Mouse (Mus musculus) E14TG2a.4 (cell line): ENCODE results near the gene Tmem82.
"Not testable (repeated sequence)": the region's sequence is repeated elsewhere in the genome, so short reads cannot be mapped to it uniquely, and the experiment has no call there.

Source experiments
- H3K27me3 ChIP-seq: 2 replicates; pipeline ENCODE4 v1.6.1; 2014; ENCODE audit warnings: low read length, control low read depth; ENCODE audit not compliant: insufficient read depth
- H3K36me3 ChIP-seq: 2 replicates; pipeline ENCODE4 v1.6.1; 2014; ENCODE audit warnings: low read length, control low read depth; ENCODE audit not compliant: insufficient read depth
- H3K4me1 ChIP-seq: replicated peaks from 2 replicates; pipeline ENCODE4 v1.6.1; 2014; ENCODE audit warnings: low read depth, low read length, control low read depth
- H3K4me3 ChIP-seq: replicated peaks from 2 replicates; pipeline ENCODE4 v1.5.1; 2014; ENCODE audit warnings: mild to moderate bottlenecking, low read length
- H3K9me3 ChIP-seq: 2 replicates; pipeline ENCODE4 v1.6.1; 2014; ENCODE audit warnings: low read length, control low read depth
- CTCF ChIP-seq: conservative IDR thresholded peaks from 2 replicates; pipeline ENCODE4 v1.5.1; 2014; ENCODE audit warnings: low read length
- NANOG ChIP-seq: IDR thresholded peaks from 2 replicates; pipeline ENCODE4 v1.6.1; 2014; ENCODE audit warnings: borderline replicate concordance, low read length, mixed read lengths
- POU5F1 ChIP-seq: IDR thresholded peaks from 2 replicates; pipeline ENCODE4 v1.6.1; 2014; ENCODE audit warnings: low read length, borderline replicate concordance

The Tmem82 gene

DNA sequence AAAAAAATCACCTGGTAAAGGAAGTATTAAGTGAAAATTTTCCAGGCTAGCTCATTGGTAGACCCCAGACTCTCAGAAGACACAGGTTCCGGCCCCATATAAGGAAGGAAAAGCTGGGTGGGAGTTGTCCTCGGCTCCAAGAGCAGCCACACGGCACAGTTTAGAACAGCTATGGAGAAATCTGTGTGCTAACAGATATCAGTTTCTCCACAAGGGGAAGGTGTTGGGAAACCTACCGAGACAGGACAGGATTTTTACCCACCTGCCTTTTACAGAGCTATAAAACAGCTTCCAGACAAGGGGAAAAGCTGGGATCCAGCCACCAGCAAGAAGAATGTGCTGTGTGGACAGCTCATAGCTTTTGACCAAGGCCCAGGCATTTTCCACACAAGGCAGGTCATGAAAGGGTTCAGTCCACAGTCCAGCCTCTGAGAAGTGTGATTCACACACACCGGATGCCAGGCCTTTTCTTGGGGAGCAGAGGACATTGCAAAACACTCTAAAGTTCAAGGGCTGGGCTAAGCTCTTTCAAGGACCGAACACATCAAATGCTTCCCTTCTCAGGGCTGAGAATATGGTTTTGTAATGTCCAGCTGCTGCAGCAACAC, 45.0 kb downstream of the Tmem82 start:
- Histone ChIP-seq H3K9me3 (no peaks in the 10 kb centered on the region), H3K36me3 (peaks cover 20% of the 10 kb centered on the region), H3K4me1 (peaks cover 83% of the 10 kb centered on the region), H3K27me3 (no peaks in the 10 kb centered on the region), H3K4me3 (peak overlapping the region; percentile 75)
- TF ChIP-seq CTCF (no peak), POU5F1 (no peak), NANOG (no peak)

DNA sequence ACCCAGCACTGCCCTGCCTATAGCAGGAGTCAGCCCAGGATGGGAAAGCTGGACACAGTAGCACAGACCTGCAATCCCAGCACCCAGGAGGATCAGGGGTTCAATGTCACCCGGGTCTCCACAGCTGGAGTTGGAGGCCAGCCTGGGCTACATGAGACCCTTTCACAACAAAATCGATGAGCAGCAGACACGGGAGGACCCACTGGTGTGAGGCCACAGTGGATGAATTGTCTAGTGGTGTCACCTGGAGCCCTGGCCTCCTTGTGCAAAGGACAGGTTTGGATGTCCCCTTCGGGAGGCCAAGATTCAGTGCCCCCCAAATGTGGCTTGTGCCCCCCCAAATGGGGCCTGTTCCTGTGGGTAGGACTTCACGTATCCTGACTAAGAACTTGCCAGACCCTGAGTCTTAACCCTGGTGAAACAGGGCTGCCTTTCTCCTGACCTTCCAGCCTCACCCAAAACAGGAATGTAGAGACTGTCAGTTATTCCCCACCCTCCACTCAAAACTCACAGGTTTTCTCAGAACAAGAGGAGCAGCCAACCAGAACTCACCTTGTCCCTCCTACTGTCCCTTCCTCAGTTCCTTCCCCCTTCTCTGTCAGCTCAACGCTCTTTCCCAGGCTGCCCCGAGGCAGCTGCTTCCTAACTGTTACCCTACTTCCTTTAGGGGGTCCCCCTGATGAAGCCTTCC, 45.6 kb downstream of the Tmem82 start:
- TF ChIP-seq POU5F1, result no peak
- TF ChIP-seq CTCF, result no peak
- no peak for TF ChIP-seq NANOG
- no peaks in the 10 kb centered on the region for H3K9me3 ChIP-seq
- H3K4me1 ChIP-seq, result peaks cover 86% of the 10 kb centered on the region
- peak overlapping the region; percentile 75 for H3K4me3 ChIP-seq
- peaks cover 19% of the 10 kb centered on the region for H3K36me3 ChIP-seq
- H3K27me3 ChIP-seq, result no peaks in the 10 kb centered on the region

DNA sequence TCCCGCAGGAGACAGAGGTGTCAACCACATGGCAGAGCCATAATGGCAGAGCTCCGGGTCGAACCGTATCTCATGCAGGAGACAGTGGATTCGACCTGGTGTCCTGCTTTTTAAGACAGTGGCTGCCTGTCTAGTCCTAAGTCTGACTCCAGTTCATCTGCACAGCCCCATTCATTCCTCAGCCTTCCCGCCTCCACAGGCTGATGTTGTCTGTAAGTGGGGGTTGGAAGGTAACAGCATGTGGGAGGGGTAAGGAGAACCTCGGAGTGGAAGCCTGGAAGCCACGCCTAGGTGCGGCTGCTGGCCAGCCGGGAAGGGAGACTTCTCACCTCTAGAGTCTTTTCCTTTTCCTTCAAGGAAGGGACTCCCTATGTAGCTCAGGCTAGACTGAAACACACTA, 46.5 kb downstream of the Tmem82 start:
- Histone ChIP-seq H3K27me3 (no peaks in the 10 kb centered on the region), H3K4me3 (peak overlapping the region; percentile 75), H3K9me3 (no peaks in the 10 kb centered on the region), H3K36me3 (peaks cover 17% of the 10 kb centered on the region), H3K4me1 (peaks cover 86% of the 10 kb centered on the region)
- TF ChIP-seq CTCF (no peak), NANOG (no peak)

DNA sequence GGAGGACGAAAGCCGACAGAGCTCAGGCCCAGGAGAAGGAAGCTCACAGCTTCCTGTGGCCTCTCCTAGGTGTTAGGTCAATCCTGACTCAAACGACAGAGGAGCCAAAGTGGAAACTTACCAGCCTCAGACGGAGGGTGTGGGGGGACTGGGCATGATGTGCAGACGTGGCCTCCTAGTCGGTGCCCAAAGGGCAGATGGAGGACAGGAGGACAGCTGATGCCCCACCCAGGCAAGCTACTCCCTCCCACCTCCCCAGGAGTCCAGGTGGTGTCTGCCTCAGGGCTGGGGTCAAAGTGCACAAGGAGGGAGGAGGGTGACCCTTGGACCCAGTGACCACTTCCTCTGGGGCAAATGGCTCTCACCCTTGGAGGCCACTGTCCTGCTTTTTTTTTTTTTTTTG, 47.1 kb downstream of the Tmem82 start:
- Histone ChIP-seq H3K9me3 (no peaks in the 10 kb centered on the region), H3K27me3 (no peaks in the 10 kb centered on the region)
- TF ChIP-seq NANOG (no peak), CTCF (no peak), POU5F1 (no peak)

DNA sequence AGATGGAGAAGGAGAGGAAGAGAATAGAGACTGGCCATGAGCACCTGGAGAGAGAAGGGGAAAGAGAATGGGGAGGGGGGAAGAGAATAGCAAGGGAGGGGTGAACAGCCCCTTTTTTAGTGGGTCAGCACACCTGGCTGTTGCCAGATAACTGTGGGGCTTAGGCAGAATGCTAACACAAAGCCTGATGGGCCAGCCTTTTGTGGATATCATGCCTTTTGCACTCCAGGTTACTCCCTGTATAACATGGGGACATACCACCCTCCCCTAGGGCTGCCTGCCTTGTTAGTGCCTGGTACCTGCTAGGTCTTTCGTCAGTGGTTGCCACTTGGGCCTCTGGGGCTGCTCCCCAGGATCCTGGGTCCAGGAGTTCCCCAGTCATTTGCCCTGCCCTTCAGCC, 47.6 kb downstream of the Tmem82 start:
- Histone ChIP-seq H3K4me1 (peaks cover 86% of the 10 kb centered on the region), H3K36me3 (peaks cover 13% of the 10 kb centered on the region), H3K4me3 (peak overlapping the region; percentile 75), H3K9me3 (no peaks in the 10 kb centered on the region), H3K27me3 (no peaks in the 10 kb centered on the region)
- TF ChIP-seq NANOG (no peak), CTCF (no peak), POU5F1 (no peak)

More for the DNA sequence above, 47.1 kb downstream of the Tmem82 start:
- Histone ChIP-seq H3K4me1 (peaks cover 86% of the 10 kb centered on the region), H3K36me3 (peaks cover 13% of the 10 kb centered on the region), H3K4me3 (peak overlapping the region; percentile 75)

DNA sequence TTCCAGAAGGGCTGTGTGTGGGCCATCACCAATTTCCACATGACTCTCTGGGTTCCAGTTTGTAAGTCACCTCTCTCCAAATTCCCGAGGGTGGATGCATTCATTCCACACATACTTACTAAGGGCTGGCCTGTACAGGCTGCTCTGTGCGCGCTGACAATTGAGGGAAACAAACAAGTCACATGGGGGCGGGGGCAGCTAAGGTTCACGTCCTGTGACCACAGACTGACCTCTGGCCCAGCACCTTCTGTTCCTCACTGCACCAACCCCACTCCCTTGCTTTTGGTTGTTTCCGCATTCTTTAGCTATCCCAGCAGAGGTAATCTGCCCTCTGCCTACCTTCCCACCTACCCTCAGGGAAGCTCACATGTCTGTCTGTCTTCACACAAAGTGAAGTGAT, 48.4 kb downstream of the Tmem82 start:
- peaks cover 13% of the 10 kb centered on the region for H3K36me3 ChIP-seq
- no peaks in the 10 kb centered on the region for H3K9me3 ChIP-seq
- TF ChIP-seq NANOG, result no peak; the same call in 1 of the 2 replicates
- no peak for TF ChIP-seq POU5F1
- H3K27me3 ChIP-seq, result no peaks in the 10 kb centered on the region
- peak overlapping the region; percentile 52 for H3K4me3 ChIP-seq
- H3K4me1 ChIP-seq, result peaks cover 81% of the 10 kb centered on the region

DNA sequence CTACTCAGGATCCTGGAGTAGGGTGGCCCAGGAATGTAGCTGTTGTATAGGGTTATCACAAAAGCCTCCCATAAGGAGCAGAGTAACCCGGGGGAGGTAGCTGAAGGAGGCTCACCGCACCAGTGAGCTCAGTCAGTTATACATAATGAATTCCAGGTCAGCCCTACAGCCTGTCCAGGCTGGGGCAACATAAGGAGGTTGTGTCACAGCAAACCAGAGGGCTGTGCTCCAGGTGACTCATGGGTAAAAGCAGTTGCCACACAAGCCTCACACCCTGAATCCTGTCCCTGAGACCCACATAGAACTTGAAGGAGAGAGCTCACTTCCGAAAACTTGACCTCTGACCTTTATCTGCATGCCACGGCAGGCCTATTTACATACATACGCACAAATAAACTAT, 49.5 kb downstream of the Tmem82 start:
- peaks cover 13% of the 10 kb centered on the region for H3K36me3 ChIP-seq
- H3K27me3 ChIP-seq, result no peaks in the 10 kb centered on the region
- H3K4me3 ChIP-seq, result no peak overlapping the region
- TF ChIP-seq NANOG (no peak), CTCF (no peak), POU5F1 (no peak)
- H3K9me3 ChIP-seq, result no peaks in the 10 kb centered on the region
- H3K4me1 ChIP-seq, result peaks cover 77% of the 10 kb centered on the region

DNA sequence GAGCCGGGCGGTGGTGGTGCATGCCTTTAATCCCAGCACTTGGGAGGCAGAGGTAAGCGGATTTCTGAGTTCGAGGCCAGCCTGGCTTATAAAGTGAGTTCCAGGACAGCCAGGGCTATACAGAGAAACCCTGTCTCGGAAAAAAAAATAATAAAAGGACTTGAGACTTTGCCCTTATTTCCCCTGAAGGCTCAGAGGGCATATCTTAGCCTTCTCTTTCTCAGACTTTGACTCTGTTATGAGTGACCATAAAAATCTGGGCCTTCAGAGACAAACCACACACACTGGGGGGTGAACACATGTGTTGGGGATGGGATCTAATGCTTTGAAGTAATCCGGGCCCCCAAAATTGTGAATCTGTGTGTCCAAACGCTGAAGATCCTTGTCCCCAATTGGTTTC, 51.3 kb downstream of the Tmem82 start:
- H3K4me1 ChIP-seq, result peaks cover 77% of the 10 kb centered on the region
- peak overlapping the region; percentile 49; the same call in 1 of the 2 replicates for H3K4me3 ChIP-seq
- not testable (repeated sequence) for H3K9me3 ChIP-seq, H3K27me3 ChIP-seq
- H3K36me3 ChIP-seq, result peaks cover 20% of the 10 kb centered on the region

DNA sequence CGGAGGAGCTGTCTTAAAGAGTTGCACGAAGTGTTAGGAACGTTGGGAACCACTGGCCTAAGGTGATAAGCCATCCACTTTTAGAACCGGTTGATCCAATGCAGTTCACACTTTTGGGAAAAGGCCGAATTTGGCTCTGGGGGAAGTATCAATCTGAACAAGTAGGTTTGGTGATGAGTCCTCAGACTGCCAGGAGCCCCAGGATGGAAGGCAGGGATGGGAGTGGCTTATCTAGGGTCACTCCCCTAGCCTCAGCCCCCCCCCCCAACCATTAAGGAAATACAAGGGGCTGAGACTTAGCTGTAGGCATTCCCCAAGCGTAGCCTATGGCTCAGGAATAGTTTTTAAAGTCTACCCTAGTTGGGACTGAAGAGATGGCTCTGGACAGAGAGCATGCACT, 52.2 kb downstream of the Tmem82 start:
- Histone ChIP-seq H3K4me3 (peak overlapping the region; percentile 49), H3K9me3 (no peaks in the 10 kb centered on the region), H3K4me1 (peaks cover 78% of the 10 kb centered on the region), H3K27me3 (no peaks in the 10 kb centered on the region), H3K36me3 (peaks cover 24% of the 10 kb centered on the region)
- TF ChIP-seq NANOG (no peak), CTCF (no peak), POU5F1 (no peak)
